Comparison of ENCODE assay signal across 22 mouse cellular contexts in genomic region chr2:93991336-93991735, GRCm38 (mm10). TPM values are rescaled to one million over a fixed set of nuclear protein-coding genes. Genes with fewer than 3 reads are reported as not detected.
DNase-seq lines count a peak whose midpoint lies in the region; ATAC-seq and TF ChIP-seq lines count a peak whose summit lies in the region.
"Had no signal": no experiment of that assay in that cellular context is flagged by ENCODE, and none has a peak within 500 bp of the region (broad histone marks: within the 10 kb centered on the region; RNA-seq: fewer than 3 reads in every experiment).

No protein-coding gene starts in this region.

- 53% methylated on average over 3 of the region's 3 CpGs for WGBS in heart, embryonic 13.5 days
- 93% methylated on average over 3 of the region's 3 CpGs for WGBS in midbrain, embryonic 16.5 days
- WGBS in midbrain, embryonic 10.5 days: 92% methylated on average over 3 of the region's 3 CpGs

- peak overlapping the region; percentile 62 for H3K27ac ChIP-seq in heart, embryonic 13.5 days (replicated peaks)
- H3K27ac ChIP-seq in layer of hippocampus, adult 2 months: peak overlapping the region; percentile 85
- peak overlapping the region; percentile 39; the same call in 1 of the 2 replicates for H3K27ac ChIP-seq in midbrain, embryonic 16.5 days (ENCODE audit: low read length)
- H3K27ac ChIP-seq in midbrain, embryonic 10.5 days (replicated peaks): no peak overlapping the region
- H3K27ac ChIP-seq: embryonic facial prominence, embryonic 10.5 days; intestine, embryonic 15.5 days; neural tube, embryonic 12.5 days had no signal

- DNase-seq in heart, postnatal 14 days: no peak
- no peak for DNase-seq in layer of hippocampus, adult 2 months (ENCODE audit: low spot score in 2 of 2)
- DNase-seq in layer of hippocampus, postnatal 10 days (ENCODE audit: low spot score in 2 of 2): no peak
- no peak for DNase-seq in midbrain, embryonic 10.5 days (ENCODE audit: low spot score)
- DNase-seq in left cerebral cortex, adult 9 months (ENCODE audit: low spot score in 2 of 2): no peak
- DNase-seq: adrenal gland, postnatal 14 days; cerebellum, adult 18-20 months; cerebellum, postnatal 36 days; gastrocnemius, postnatal 25 days; left cerebral cortex, postnatal 4 days; right cerebral cortex, postnatal 25 days had no signal

- intact Hi-C loops in heart, postnatal 14 days (cut with DNase I): no loop called here

- H3K9me3 ChIP-seq in heart, embryonic 13.5 days: no peaks in the 10 kb centered on the region
- no peaks in the 10 kb centered on the region for H3K9me3 ChIP-seq in midbrain, embryonic 16.5 days (replicated peaks; ENCODE audit: control insufficient read depth, low read length, poor library complexity, severe bottlenecking)
- H3K9me3 ChIP-seq in midbrain, embryonic 10.5 days (replicated peaks): no peaks in the 10 kb centered on the region
- H3K9me3 ChIP-seq: embryonic facial prominence, embryonic 10.5 days; intestine, embryonic 15.5 days; neural tube, embryonic 12.5 days had no signal

- no peak overlapping the region for H3K9ac ChIP-seq in heart, embryonic 13.5 days
- H3K9ac ChIP-seq in midbrain, embryonic 16.5 days (ENCODE audit: low read depth, low read length): no peak overlapping the region
- H3K9ac ChIP-seq: intestine, embryonic 15.5 days; neural tube, embryonic 12.5 days had no signal

- ATAC-seq in heart, embryonic 13.5 days (ENCODE audit: extremely low read depth, insufficient number of reproducible peaks, low FRiP score, low TSS enrichment): no peak
- ATAC-seq in midbrain, embryonic 16.5 days: no peak
- ATAC-seq: intestine, embryonic 15.5 days had no signal

- no peak overlapping the region for H3K4me2 ChIP-seq in heart, embryonic 13.5 days
- H3K4me2 ChIP-seq in midbrain, embryonic 16.5 days (ENCODE audit: low read length): no peak overlapping the region
- H3K4me2 ChIP-seq: intestine, embryonic 15.5 days; neural tube, embryonic 12.5 days had no signal

- peaks cover 91% of the 10 kb centered on the region for H3K36me3 ChIP-seq in heart, embryonic 13.5 days
- peaks cover 26% of the 10 kb centered on the region for H3K36me3 ChIP-seq in midbrain, embryonic 16.5 days (ENCODE audit: control insufficient read depth, insufficient read depth, low read length)
- peaks cover 92% of the 10 kb centered on the region for H3K36me3 ChIP-seq in midbrain, embryonic 10.5 days

- no peaks in the 10 kb centered on the region for H3K27me3 ChIP-seq in heart, embryonic 13.5 days (replicated peaks)
- H3K27me3 ChIP-seq in midbrain, embryonic 16.5 days (ENCODE audit: control insufficient read depth, insufficient read depth, low read depth, low read length): no peaks in the 10 kb centered on the region
- H3K27me3 ChIP-seq in midbrain, embryonic 10.5 days (ENCODE audit: low read depth, poor library complexity, severe bottlenecking): no peaks in the 10 kb centered on the region
- H3K27me3 ChIP-seq: intestine, embryonic 15.5 days; neural tube, embryonic 12.5 days had no signal

- TF ChIP-seq CTCF in layer of hippocampus, adult 2 months (conservative IDR thresholded peaks at IDR 0.05): no peak

- H3K4me3 ChIP-seq in heart, embryonic 13.5 days: no peak overlapping the region
- no peak overlapping the region for H3K4me3 ChIP-seq in layer of hippocampus, adult 2 months
- H3K4me3 ChIP-seq in midbrain, embryonic 16.5 days (ENCODE audit: low read depth, low read length): no peak overlapping the region
- H3K4me3 ChIP-seq in midbrain, embryonic 10.5 days: no peak overlapping the region
- H3K4me3 ChIP-seq: embryonic facial prominence, embryonic 10.5 days; intestine, embryonic 15.5 days; neural tube, embryonic 12.5 days had no signal

- peaks cover 49% of the 10 kb centered on the region for H3K4me1 ChIP-seq in heart, embryonic 13.5 days
- H3K4me1 ChIP-seq in midbrain, embryonic 16.5 days (ENCODE audit: control insufficient read depth, insufficient read depth, low read length): peaks cover 19% of the 10 kb centered on the region
- H3K4me1 ChIP-seq in midbrain, embryonic 10.5 days: peaks cover 13% of the 10 kb centered on the region
- H3K4me1 ChIP-seq: intestine, embryonic 15.5 days had no signal

RNA-seq across cellular contexts. Expression of gene Gm27027, which starts 4.8 kb away (rescaled TPM):
- polyA plus RNA-seq in heart, embryonic 13.5 days (2015; fragmentation: Nextera tagmentation; extraction: Ambion mirVana): not detected in 2 replicates
- total RNA-seq in heart, postnatal 14 days (2021): not detected
- not detected for total RNA-seq in layer of hippocampus, adult 2 months (2021)
- total RNA-seq in layer of hippocampus, postnatal 10 days (2021): not detected
- polyA plus RNA-seq in midbrain, embryonic 16.5 days (2015; fragmentation: Nextera tagmentation; extraction: Ambion mirVana): not detected in 2 replicates
- polyA plus RNA-seq in midbrain, embryonic 10.5 days (2016; fragmentation: Nextera tagmentation; extraction: Ambion mirVana): not detected in 2 replicates
- total RNA-seq: adrenal gland, postnatal 14 days; gastrocnemius, postnatal 25 days; left cerebral cortex, postnatal 4 days; megakaryocyte-erythroid progenitor cell, adult 5-6 weeks had no signal
- polyA plus RNA-seq: C2C12; embryonic facial prominence, embryonic 10.5 days; hindbrain, embryonic 11.5 days; intestine, embryonic 15.5 days; kidney, embryonic 16.5 days; liver, embryonic 16.5 days; neural tube, embryonic 12.5 days; stomach, embryonic 16.5 days had no signal

RNA-seq across cellular contexts. Expression of gene Alkbh3, which starts 19.3 kb away (rescaled TPM):
- 63.6 and 64.9 TPM in 2 replicates for polyA plus RNA-seq in heart, embryonic 13.5 days (2015; fragmentation: Nextera tagmentation; extraction: Ambion mirVana)
- 10 to 100 TPM; 58.7 to 63.1 TPM for total RNA-seq in heart, postnatal 14 days (2021)
- 10 to 100 TPM; 22.7 to 28.1 TPM for total RNA-seq in layer of hippocampus, adult 2 months (2021)
- total RNA-seq in layer of hippocampus, postnatal 10 days (2021): 10 to 100 TPM; 22.6 to 26.9 TPM
- polyA plus RNA-seq in midbrain, embryonic 16.5 days (2015; fragmentation: Nextera tagmentation; extraction: Ambion mirVana): 46.2 and 46.4 TPM in 2 replicates
- 47.8 and 51.5 TPM in 2 replicates for polyA plus RNA-seq in midbrain, embryonic 10.5 days (2016; fragmentation: Nextera tagmentation; extraction: Ambion mirVana)

RNA-seq across cellular contexts. Expression of gene Gm13889, which starts 34.3 kb away (rescaled TPM):
- 4.0 and 4.3 TPM in 2 replicates for polyA plus RNA-seq in heart, embryonic 13.5 days (2015; fragmentation: Nextera tagmentation; extraction: Ambion mirVana)
- total RNA-seq in heart, postnatal 14 days (2021): 10 to 100 TPM; 20.7 to 20.9 TPM
- 10 to 100 TPM; 50.5 to 51.2 TPM for total RNA-seq in layer of hippocampus, adult 2 months (2021)
- total RNA-seq in layer of hippocampus, postnatal 10 days (2021): 10 to 100 TPM; 44.4 to 49.5 TPM
- 5.3 and 5.8 TPM in 2 replicates for polyA plus RNA-seq in midbrain, embryonic 16.5 days (2015; fragmentation: Nextera tagmentation; extraction: Ambion mirVana)
- 1.4 and 1.6 TPM in 2 replicates for polyA plus RNA-seq in midbrain, embryonic 10.5 days (2016; fragmentation: Nextera tagmentation; extraction: Ambion mirVana)
- total RNA-seq: megakaryocyte-erythroid progenitor cell, adult 5-6 weeks had no signal
